Mouse (Mus musculus): ENCODE measurements around the gene Phpt1. TPM values are rescaled to one million over a fixed set of nuclear protein-coding genes. Genes with fewer than 3 reads are reported as not detected.
A peak's percentile ranks its signal among the peaks of the same experiment; 100 is the strongest.

Phpt1 gene
- 10 to 100 TPM; 37.0 to 64.3 (median 56.2) TPM for polyA plus RNA-seq (2017; shearing (Covaris generic))

DNA sequence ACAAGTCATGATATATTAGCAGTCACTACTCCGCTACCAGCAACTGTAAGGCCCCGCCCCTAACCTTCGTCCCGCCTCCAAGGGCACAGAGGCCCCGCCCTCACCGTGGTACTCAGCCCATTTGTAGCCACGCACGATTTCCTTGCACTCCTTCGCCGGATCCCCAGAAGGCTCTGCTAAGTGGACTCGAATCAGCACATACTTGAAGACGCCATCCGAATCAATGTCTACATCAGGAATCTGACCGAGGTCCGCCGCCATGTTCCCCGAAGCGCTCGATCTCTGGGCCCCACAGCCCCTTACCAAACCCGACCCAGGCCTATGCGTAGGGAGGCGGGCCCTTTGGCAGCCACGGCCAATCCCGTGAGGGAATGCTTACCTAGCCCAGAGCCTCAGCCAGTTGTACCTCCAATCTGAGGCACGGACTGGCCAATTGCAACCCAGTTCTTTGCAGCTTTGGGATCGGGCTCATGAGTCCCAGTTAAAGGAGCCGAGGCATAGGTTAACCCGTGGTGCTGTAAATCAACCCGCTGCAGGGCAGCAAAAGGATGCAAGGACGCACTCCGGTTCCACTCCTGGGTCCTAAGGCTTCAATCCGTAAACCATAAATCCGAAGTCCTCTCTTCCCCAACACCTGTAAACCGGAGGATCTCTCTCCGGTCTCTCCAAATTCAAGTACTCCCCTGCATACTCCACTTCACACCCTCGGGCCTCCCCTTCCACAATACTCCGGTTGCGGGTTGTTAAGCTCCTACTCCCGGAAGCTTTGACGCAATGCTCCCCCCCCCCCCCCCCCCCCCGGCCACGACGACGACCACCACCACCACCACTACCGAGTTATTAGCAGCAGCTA is at the start of gene Phpt1, which contains the start of gene Mamdc4:
Gene Phpt1 (minus strand): TSS at position 646 of the 853 bp plus-strand sequence.
Gene Mamdc4 (minus strand): TSS at position 267 of the 853 bp plus-strand sequence.
- ATAC-seq, result peak; percentile 95

DNA sequence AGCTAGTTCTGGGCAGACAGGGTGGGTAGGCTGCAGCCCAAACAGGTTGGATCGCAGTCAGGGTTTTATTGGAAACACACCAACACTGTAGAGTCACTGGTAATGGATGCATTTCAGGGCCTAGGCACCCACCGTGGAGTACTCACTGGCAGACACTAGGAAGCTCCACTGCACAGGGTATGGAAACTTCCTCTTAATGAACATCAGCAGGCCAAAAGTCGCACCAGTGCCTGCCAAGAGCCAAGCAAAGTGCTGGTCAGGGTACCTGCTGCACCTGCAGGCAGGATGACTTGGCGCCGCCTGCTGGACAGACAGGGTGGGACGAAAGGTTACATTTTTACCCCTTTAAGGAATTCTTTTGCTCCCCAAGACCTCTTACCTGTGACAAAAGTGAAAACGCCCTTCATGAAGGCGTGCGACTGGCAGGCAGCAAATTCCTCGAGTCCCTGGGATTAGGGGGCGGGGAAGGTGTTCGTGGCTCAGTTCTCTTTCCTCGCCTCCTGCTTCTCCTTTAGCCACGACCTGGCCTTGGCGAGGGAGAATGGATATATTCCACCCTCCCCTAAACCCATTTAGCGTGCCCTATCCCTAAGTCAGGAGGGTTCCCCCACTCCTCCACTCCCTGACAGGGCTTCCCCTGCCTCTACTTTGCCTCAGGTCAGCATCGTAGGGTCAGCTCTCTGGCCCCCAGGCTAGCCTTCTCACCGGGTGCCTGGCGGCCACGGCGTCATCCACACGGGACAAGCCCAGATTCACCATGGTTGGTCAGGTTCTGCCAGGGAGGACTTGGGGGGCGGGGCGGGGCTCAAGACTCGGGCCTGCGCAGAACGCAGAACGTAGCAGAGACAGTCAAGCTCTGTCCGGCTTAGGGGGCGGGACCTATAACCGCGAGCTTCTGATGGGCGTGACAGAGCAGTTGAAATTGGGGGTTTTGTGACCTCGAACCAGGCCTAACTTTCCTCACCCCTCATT is 46.5 kb upstream of the Phpt1 start, which contains the start of gene Tmem141:
Gene Tmem141 (minus strand): TSS at position 777 of the 972 bp plus-strand sequence.
- ATAC-seq, result no peak

DNA sequence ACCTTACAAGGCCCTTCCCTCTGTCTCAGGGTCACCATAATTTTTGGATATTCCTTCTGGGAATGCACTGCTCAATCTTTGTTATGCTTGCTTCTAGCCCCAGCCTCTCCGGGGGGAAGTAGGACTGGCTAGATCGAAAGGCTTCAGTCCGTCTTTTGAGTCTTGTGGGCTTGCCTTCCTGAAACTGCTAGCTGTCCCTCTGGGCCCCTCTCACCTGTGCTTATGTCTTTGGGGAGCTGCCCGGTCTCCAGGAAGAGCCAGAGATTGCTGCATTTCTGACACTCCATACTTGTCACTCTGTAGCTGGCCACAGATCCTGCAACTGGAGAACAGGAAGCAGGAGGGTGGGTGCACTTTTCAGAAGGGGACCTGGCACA is 45.8 kb upstream of the Phpt1 start:
- ATAC-seq, result no peak

DNA sequence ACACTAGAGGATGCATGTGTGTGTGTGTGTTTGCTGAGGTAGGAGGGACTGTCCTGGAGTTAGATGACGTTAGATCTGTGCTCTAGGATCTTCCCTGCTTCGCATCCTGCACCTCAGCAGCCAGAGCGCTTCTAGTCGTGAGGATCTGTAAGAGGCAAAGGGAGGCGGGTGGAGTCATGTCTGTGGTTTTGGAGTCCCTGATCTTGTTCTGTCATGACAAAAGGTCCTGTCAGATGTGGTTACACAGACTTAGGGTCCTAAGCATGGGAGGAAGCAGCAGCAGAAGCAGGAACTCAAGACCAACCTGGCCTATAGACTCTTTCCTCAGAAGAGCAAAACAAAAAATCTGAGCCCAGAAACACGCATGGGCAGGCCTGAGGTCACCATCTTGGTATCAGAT is 45.4 kb upstream of the Phpt1 start:
- peak; percentile 46 for ATAC-seq

DNA sequence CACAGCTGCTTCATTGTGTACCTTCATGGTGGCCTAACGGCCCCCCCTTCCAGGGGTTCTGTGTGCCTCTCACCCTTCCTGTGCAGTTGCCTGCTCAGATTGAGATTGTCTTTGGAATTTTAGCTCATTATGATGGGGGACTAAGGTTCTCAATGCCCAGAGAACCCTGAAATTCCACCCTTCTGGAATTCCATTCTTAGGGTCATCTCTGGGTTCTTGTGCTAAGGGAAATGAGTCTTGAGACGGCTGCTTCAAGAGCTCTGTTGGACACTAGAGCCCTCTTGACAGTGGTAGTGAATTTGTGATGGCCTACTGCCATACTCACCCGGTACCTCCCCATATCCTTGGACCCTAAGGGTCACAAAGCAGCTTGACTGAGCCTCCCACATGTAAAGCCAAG is 42.6 kb upstream of the Phpt1 start, which contains the start of gene Ccdc183:
Gene Ccdc183 (minus strand): TSS at position 101 of the 400 bp plus-strand sequence.
- no peak for ATAC-seq

DNA sequence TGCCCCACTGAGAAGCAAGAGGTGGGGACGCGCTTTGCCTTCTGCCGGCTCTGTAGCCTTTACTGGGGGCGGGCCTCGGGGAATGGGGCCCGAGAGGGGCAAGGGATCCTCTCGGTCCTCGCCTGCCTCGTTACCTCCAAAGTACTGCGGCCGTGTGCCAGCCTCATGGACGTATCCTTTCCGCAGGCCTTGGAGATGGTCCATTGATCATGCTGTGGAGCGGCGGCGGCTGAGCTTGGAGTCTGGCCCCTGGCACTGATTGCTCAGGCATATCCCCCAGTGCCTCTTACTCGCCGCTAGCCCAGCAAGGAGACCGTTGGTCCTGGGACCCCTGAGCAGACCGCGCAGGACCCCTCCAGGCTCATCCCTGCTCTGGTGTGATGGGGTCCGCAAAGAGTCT is 41.4 kb upstream of the Phpt1 start:
- no peak for ATAC-seq

DNA sequence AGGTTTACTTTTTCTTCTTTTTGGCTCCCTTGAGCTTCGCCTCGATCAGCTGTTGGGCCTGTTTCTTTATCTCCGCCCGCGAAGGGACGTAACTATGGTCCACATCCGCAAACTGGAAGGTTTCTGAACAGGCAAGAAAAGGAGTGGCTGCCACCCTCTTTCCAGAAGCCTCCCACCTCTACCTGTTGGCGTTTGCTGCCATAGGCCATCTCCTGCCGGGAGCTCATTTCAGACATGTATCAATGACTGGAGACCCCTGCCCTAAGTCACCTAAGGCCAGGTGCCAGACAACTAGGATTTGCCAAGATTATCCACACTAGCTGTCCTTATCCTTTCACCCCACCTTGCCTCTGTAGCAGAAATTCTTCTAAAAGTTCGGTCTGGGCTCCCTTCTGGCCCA is 33.6 kb upstream of the Phpt1 start:
- no peak for ATAC-seq

DNA sequence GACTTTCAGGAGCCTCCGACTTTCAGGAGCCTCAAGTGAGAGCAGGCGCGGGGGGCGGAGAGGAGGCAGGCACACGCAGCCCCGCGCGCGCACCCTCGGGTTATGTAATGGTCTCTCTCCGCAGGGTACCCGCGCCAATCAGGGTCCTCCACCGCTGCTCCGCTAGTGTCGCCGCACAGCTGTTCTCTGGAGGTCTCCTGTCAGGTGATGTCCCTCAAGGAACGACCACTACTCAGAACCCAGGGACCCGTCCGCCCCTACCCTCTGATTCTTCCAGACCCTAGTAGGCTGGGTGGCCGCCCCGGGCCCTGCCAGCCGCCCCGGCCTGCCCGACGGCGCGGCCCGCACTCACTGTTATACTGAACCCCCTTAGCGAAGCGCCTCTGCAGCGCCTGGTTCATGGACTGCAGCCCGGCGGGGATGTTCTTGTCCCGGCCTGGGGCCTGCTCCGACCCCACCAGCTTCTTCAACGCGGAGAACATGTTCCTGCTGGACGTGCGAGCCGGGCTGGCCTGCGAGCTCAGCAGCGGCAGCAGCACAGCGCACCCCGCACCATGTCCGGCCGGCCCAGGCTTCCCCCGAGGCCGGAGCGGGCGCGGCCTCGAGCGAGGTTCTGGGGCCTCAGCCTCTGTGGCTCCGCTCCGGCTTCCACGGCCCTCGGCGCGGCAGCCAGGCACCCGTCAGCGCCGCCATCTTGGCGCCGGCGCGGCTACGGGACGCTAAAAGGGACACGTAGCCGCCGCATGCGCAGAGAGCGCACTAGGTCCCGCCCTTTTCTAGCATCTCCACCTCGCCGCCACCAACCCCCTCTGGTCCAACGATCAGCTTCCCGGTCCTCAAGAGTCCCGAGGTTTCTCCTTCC is 33.0 kb upstream of the Phpt1 start, which contains the start of gene Rabl6:
Gene Rabl6 (minus strand): TSS at position 761 of the 862 bp plus-strand sequence.
- ATAC-seq, result peak; percentile 78

DNA sequence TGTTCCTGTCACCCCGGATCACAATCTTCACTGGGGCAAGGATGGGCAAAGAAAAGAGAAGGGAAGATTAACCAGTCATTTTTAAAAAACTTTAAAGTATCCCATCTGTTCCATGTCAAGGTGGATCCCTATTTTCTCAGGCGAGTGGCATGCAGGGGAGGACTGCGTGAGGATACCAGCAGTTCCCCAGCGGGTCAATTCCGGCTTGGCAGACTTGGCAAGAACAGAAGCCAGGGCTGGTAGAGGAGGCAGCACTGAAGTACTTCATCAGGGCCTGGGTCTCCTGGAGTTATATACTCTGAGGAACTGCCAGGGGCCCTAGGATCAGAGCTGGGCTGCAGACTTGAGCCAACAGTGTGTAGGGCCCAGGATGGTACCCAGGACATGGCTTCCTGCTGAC is 27.5 kb upstream of the Phpt1 start:
- ATAC-seq, result no peak

DNA sequence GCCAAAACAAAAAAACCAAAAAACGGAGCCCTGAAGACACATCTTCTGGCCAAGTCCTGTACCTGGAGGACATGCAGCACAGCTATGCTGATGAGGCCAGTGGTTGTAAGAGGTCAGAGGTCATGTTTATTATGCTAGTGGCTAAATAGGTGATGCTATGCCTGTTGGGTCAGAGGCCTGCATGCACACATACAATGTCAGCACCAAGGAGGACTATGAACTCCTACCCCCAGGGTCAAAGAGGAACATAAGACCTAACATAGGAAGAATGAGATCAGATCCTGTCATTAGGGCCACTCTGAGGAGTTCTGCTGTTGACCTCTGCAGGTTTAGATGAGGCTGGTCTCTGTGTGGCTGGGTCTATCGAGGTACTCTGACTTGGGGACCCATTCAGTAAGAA is 25.0 kb upstream of the Phpt1 start:
- ATAC-seq, result no peak

DNA sequence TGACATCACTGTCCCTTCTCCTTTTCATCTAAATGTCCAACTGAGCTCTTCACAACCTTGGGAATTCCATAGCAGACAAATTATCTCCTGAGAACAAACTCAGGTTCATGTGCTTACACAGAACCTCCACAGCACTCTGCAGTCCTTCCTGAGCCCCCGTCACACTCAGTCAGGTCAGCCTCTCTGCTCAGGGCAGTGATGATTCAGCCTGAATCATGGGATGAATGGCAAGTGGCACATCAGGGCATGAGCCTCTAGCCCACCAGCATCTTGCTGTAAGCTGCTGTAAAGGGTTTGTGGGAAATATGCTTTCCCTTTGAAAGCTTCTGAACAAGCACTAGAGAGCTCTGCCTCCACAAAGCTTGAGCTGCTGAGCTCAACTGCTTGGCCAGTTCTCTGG is 23.7 kb upstream of the Phpt1 start:
- ATAC-seq, result no peak

DNA sequence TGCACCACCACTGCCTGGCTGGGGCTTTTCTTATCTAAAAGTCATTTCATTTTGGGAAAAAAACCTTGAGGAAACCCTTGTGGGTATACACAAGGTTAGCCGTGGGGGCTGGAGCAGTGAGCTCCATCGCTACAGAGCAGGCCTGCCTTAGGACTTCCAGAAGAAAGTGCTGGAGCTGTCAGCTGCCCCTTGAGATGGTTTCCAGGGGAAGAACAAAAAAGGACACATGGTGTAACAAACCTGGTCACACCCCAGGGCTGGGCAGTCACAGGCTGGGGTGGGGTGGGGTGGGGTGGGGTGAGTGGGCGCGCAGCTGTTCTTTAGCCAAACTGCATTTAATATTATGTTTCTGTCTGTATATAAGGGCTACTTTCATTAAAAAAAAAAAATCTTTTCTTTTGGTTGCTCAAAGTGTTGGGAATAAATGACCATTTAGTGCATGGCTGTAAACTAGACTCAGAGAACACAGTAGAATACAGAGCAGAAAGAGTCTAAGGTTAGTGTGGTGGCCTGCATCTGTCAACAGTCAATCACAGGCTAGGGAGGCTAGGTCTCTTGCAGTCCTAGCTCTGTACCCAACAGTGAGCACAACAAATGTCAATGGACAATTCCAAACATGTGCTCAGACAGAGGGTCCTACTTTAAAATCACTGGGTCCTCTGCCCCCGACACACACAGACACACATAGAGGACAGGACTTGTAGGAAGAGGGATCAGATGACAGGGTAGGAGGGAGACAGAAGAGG is 21.9 kb upstream of the Phpt1 start:
- no peak for ATAC-seq

DNA sequence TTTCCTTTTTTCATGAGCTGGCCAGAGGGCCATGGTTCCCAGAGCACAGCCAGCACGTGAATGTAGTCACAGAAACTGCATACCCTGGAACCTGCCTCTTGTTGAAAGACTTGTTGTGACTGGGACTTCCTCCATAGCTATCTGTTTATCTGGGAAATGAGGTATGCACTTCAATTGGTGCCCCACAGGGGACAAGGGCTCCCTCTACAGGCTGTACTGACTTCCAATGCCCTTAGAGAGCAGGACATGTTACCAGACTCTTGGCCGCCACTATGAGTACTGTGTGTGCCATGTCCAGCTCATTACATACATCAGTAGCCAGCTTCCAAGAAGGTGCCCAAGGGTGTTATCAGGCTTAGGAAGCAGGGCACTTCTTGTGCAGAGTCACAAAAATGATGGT is 16.8 kb upstream of the Phpt1 start:
- ATAC-seq, result no peak

DNA sequence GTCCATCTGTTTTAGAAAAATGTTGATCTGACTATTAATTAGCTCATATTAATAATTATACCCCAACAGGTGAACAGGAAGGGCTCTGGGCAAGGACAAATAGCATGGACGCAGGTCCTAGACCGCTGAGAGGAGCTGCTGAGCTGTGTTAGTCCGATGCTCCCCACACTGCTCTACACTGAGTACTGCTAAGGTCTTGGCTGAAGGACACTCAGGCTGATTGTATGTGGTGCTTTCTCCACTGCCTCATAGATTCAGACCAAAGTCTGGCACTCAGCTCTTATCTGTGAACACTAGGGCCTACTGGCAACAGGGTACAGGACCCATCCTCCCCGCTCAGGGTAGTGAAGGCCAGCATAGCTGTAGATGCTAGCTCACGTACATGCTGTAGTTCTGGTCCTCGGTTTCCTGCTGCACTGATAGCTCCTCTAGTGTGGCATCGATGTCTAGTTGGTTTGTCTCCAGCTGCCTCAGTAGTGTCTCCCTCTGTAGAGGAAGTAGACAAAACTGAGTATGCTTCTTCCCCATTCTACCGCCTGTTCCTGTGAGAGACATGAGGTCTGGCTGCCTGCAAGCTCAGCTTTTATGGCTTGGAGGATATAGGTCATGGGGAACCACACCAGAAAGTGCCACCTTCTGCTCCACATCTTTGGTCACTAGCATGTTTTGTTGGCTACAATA is 13.3 kb upstream of the Phpt1 start:
- no peak for ATAC-seq

DNA sequence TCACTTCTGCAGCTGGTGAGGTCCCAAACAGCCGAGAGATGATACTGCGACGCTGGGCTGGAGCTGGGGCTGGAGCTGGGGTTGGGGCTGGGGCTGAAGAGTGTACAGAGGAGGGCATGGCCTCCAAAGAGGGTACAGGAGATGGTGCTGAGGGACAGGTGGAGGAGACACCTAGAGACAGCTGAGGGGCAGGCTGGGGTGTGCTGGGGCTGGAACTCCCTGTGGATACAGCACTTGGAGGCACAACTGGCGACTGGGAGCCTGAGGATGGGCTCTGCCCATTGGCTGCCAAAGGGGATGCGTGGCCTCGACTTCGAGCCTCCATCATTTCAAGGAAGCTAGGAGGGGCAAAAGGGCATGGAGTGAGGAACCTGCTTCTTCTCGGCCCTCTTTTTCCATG is 12.3 kb upstream of the Phpt1 start:
- ATAC-seq, result no peak

DNA sequence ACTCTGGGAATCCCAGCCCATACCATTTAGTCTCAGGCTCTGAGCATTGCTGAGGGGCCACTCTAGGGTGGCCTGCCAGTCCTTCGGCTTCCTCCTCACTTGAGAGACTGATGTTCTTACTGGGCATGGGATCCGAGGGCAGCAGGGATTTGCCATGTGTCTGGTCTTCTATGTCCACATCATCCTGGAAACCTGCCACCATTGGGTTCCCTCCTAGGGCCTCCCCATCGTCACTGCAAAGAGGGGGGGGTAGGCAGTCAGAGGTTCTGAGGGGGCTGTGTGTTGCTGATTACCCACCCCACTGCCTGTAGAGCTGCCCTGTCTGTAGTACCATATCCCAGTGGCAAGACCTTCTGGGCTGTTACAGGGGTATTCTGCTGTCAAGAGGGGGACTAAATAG is 10.6 kb upstream of the Phpt1 start:
- no peak for ATAC-seq

DNA sequence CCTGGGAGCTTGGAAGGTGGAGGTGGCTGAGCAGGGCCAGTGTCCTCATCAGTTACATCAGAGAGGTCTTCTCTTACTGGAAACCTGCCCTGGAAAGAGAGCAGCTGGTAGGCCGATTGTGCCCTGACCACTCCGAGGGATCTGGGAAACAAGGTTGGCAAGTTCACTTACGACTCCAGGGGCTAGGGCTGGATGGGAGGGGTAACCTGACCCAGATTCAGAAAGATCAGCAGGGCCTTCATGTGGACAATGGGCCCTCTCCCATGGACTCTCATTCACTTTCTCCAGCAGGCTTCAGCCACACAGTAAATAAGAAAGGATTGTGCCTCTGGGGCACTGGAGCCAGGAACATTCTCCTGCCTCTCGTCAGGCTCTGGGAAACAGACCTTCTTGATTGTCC is 9.8 kb upstream of the Phpt1 start:
- no peak for ATAC-seq

DNA sequence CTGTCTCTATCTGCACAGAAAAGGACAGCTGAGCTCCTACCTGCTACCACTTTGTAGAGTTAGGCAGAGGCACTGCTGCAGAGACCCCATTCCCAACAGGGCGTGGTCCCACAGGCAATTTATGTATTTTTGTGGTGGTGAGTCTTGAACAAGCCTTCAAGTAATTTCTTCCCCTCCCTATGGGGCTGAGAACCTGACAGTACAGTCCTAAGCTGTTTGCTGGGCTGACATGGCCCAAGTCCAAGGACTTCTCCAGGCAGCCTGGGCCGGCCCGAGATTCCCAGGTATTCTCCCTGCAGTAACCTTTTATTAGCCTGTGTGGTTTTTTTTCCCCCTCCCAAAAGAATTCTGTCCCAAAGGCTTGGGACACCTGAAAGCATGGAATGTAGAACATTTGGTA is 9.1 kb upstream of the Phpt1 start:
- ATAC-seq, result no peak

DNA sequence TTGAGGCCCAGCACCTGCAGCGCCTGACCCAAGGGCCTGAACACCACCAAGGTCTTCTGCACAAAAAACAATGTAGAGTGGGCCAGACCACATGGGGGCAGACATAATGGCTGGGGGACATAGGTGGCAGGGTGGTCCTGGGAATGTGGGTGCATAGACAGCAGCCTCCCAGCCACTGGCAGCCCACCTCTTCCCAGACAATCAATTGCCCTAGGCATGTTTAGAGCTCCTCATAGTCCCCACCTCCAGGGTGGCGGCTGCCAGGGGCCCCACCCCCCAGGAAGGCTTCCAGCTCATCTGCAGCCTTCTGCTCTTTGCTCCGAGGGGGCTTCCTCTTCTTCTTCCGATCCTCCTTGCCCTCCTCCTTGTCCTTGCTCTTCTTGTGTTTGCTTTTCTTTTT is 8.5 kb upstream of the Phpt1 start:
- no peak for ATAC-seq

DNA sequence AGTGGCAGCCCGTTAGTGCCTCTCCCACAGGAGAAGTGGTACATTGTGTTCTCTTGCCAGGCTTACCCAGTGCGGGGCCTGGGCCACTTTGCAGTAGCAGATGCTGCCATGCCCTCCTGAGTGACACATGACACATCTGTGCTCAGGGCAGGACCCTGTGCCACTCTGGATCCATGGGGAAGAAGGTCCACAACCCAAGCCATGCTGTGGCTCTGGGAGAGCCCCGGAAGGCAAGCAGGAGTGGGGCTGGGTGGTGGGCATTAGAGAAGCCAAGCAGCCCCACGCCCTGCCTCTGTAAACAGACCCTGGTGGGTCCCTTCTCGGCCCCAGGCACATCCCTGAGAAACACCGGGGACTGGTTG is 8.1 kb upstream of the Phpt1 start:
- no peak for ATAC-seq
